Mouse (Mus musculus) brain, embryonic 14.5 days (tissue): ENCODE data around the gene Nmt1.

Experiments used
- CTCF ChIP-seq: fragments of 200-500 bp; IDR thresholded peaks from 2 replicates; pipeline ENCODE4 v1.5.1; 2012; ENCODE audit warnings: inconsistent platforms, mild to moderate bottlenecking, moderate library complexity, borderline replicate concordance; ENCODE audit not compliant: insufficient read depth, insufficient read length; ENCODE audit errors: extremely low read depth
- POLR2A ChIP-seq: fragments of 200-500 bp; IDR thresholded peaks from 2 replicates; pipeline ENCODE4 v1.6.1; 2012; ENCODE audit warnings: mild to moderate bottlenecking, inconsistent platforms, borderline replicate concordance; ENCODE audit not compliant: poor library complexity, insufficient read depth, insufficient read length, severe bottlenecking; ENCODE audit errors: extremely low read depth

- TF ChIP-seq CTCF: no peak
- TF ChIP-seq POLR2A: no peak
Measured at GRCm38 (mm10) chr11:103101866-103102501, 74.0 kb downstream of the Nmt1 start.
